Mouse (Mus musculus) embryonic stem cell, embryonic (primary cell): ENCODE results near the gene Fmnl1.

Experiments
- CTCF ChIA-PET, 4 experiments: fragments of 300-600 bp in 2 of 4; fragments of 350-600 bp in 2 of 4; sonication (Branson Sonifier 250); formaldehyde crosslinking; loops; one replicate each; lab custom pipeline; 2022; ENCODE audit warnings: inconsistent platforms in 2 of 4; lab: Charles Lee
- POLR2A ChIA-PET, 4 experiments: fragments of 300-600 bp in 2 of 4; fragments of 350-600 bp in 2 of 4; sonication (Branson Sonifier 250); formaldehyde crosslinking; loops; one replicate each; lab custom pipeline; 2022; ENCODE audit warnings: antibody characterized with exemption in 4 of 4, inconsistent platforms in 1 of 4; lab: Charles Lee

Fmnl1 gene

GRCm38 (mm10) chr11:103236903-103237302 is 66.0 kb downstream of the Fmnl1 start:
- POLR2A ChIA-PET: interaction anchor here (0.6 to 2.6 kb wide), 21 partner anchors 12 to 1681 kb away, joined by 3 to 16 read pairs (median 3); partner anchors contain the start of genes Hexim1 (in 3 of the 4) and Spata32 (in 1 of the 4)
- CTCF ChIA-PET: interaction anchor here (0.6 to 2.3 kb wide), 23 partner anchors 9 to 1222 kb away, joined by 3 to 11 read pairs (median 4); partner anchors contain the start of gene Fmnl1 (in 1 of the 4)

- CTCF ChIA-PET: interaction anchor here in 3 of 4 experiments (0.6 to 2.3 kb wide), 15 partner anchors 12 to 1887 kb away, joined by 3 to 11 read pairs (median 4); no protein-coding TSS in a partner anchor
- POLR2A ChIA-PET: interaction anchor here in 2 of 4 experiments (0.6 to 2.6 kb wide), 5 partner anchors 13 to 125 kb away, joined by 3 to 16 read pairs (median 4); partner anchors contain the start of gene Hexim1 (in 2 of the 2)
These were observed 66.8 kb downstream of the Fmnl1 start for GRCm38 (mm10) chr11:103237757-103238156.

GRCm38 (mm10) chr11:103240740-103241139 is 69.8 kb downstream of the Fmnl1 start:
- POLR2A ChIA-PET: interaction anchor here in 2 of 4 experiments (0.7 to 1.3 kb wide), 7 partner anchors 8 to 649 kb away, joined by 3 to 5 read pairs (median 3); partner anchors contain the start of gene Hexim1 (in 1 of the 2)
- CTCF ChIA-PET: interaction anchor here in 2 of 4 experiments (1.4 to 1.7 kb wide), 4 partner anchors 8 to 72 kb away, joined by 4 to 6 read pairs (median 4); no protein-coding TSS in a partner anchor

- CTCF ChIA-PET: interaction anchor here in 2 of 4 experiments (0.5 to 0.6 kb wide), 2 partner anchors 12 to 395 kb away, joined by 3 to 5 read pairs; no protein-coding TSS in a partner anchor
- POLR2A ChIA-PET: no interaction called here
These were observed 73.9 kb downstream of the Fmnl1 start for GRCm38 (mm10) chr11:103244856-103245255.

- POLR2A ChIA-PET: interaction anchor here in 3 of 4 experiments (0.6 to 1.7 kb wide), 6 partner anchors 14 to 153 kb away, joined by 3 to 10 read pairs (median 6); partner anchors contain the start of gene Hexim1 (in 1 of the 3)
- CTCF ChIA-PET: interaction anchor here in 2 of 4 experiments (0.5 to 1.4 kb wide), 8 partner anchors 10 to 292 kb away, joined by 3 to 6 read pairs (median 3); no protein-coding TSS in a partner anchor
These were observed 75.3 kb downstream of the Fmnl1 start for GRCm38 (mm10) chr11:103246081-103246730.

GRCm38 (mm10) chr11:103246731-103247290 is 75.9 kb downstream of the Fmnl1 start:
- POLR2A ChIA-PET: interaction anchor here in 3 of 4 experiments (0.6 to 1.7 kb wide), 7 partner anchors 13 to 450 kb away, joined by 3 to 10 read pairs (median 5); partner anchors contain the start of gene Hexim1 (in 1 of the 3)
- CTCF ChIA-PET: interaction anchor here in 2 of 4 experiments (0.5 to 1.4 kb wide), 8 partner anchors 11 to 292 kb away, joined by 3 to 6 read pairs (median 3); no protein-coding TSS in a partner anchor

- ChIA-PET CTCF (no interaction called here), POLR2A (interaction anchor here in 1 of 4 experiments (0.6 kb wide), 1 partner anchor 450 kb away, joined by 4 read pairs; no protein-coding TSS in a partner anchor)
These were observed 76.7 kb downstream of the Fmnl1 start for GRCm38 (mm10) chr11:103247504-103248177.
